16 mouse cellular contexts compared by ENCODE assay signal in the genomic region with DNA sequence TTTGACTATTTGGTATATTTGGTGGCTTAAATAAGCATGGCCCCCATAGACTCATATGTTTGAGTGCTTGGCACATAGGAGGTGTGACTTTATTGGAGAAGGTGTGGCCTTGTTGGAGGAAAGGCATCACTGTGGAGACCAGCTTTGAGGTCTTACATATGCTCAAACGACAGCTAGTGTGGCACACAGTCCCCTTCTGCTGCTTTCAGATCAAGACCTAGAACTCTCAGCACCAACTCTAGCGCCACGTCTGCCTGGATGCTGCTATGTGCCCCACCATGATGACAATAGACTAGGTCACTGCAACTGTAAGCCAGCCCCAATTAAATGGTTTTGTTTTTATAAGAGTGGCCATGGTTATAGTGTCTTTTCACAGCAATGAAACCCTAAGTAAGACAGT. TPM values are rescaled to one million over a fixed set of nuclear protein-coding genes. Genes with fewer than 3 reads are reported as not detected.
A peak's percentile ranks its signal among the peaks of the same experiment; 100 is the strongest.
DNase-seq lines count a peak whose midpoint lies in the region; TF ChIP-seq lines count a peak whose summit lies in the region.
"Had no signal": no experiment of that assay in that cellular context is flagged by ENCODE, and none has a peak within 500 bp of the region (broad histone marks: within the 10 kb centered on the region; RNA-seq: fewer than 3 reads in every experiment).

No protein-coding gene starts in this region.

- H3K4me1 ChIP-seq in spleen, adult 2 months (ENCODE audit: control insufficient read depth, insufficient read depth, insufficient read length) = peaks cover 2% of the 10 kb centered on the region; the same call in 1 of the 2 replicates
- peaks cover 2% of the 10 kb centered on the region; the same call in 1 of the 2 replicates for H3K4me1 ChIP-seq in olfactory bulb, adult 2 months (ENCODE audit: control insufficient read depth, insufficient read depth, low read length)

- TF ChIP-seq CTCF in spleen, adult 2 months (IDR thresholded peaks at IDR 0.05; ENCODE audit: extremely low read depth, insufficient read depth, insufficient read length, insufficient replicate concordance) = no peak
- no peak for TF ChIP-seq CTCF in olfactory bulb, adult 2 months (IDR thresholded peaks at IDR 0.05; ENCODE audit: insufficient read depth, low read depth, low read length)

- WGBS in spleen, adult 2 months = 59% methylated on average over 3 of the region's 3 CpGs
- 70% methylated on average over 3 of the region's 3 CpGs for WGBS in olfactory bulb, adult 2 months

- H3K4me3 ChIP-seq in spleen, adult 2 months (ENCODE audit: extremely low read depth, insufficient read depth, insufficient read length) = no peak overlapping the region
- no peak overlapping the region for H3K4me3 ChIP-seq in olfactory bulb, adult 2 months (ENCODE audit: insufficient read depth, low read depth, low read length)

- H3K27ac ChIP-seq in spleen, adult 2 months (ENCODE audit: insufficient read depth, low read length) = peak overlapping the region; percentile 24; the same call in 1 of the 2 replicates
- peak overlapping the region; percentile 88 for H3K27ac ChIP-seq in olfactory bulb, adult 2 months (ENCODE audit: insufficient read depth, low read depth, low read length)
- H3K27ac ChIP-seq: limb, embryonic 10.5 days; midbrain, embryonic 13.5 days had no signal

- H3K36me3 ChIP-seq in spleen, adult 2 months (ENCODE audit: control insufficient read depth, insufficient read depth, low read length) = no peaks in the 10 kb centered on the region; the same call in 1 of the 2 replicates
- H3K36me3 ChIP-seq: limb, embryonic 10.5 days; midbrain, embryonic 13.5 days had no signal

- no peak for TF ChIP-seq POLR2A in spleen, adult 2 months (IDR thresholded peaks at IDR 0.05; ENCODE audit: low read depth, low read length)
- TF ChIP-seq POLR2A in olfactory bulb, adult 2 months (IDR thresholded peaks at IDR 0.05; ENCODE audit: insufficient read depth, low read depth, low read length) = no peak

- DNase-seq in cerebellum, adult 8-10 months = peak; percentile 11
- no peak for DNase-seq in cerebellum, postnatal 4 days (ENCODE audit: low spot score in 2 of 2)
- no peak for DNase-seq in spleen, adult 2 months (ENCODE audit: low read depth in 1 of 2, low spot score in 2 of 2)
- DNase-seq in spleen, adult 18-20 months = no peak
- DNase-seq in urinary bladder, postnatal 4 days (ENCODE audit: low spot score in 2 of 2) = no peak
- no peak for DNase-seq in urinary bladder, postnatal 36 days (ENCODE audit: low spot score in 2 of 2)
- DNase-seq in layer of hippocampus, postnatal 25 days (ENCODE audit: extremely low spot score in 1 of 2, low spot score in 1 of 2) = no peak
- DNase-seq: adrenal gland, postnatal 36 days; embryo, embryonic 11 days; kidney, adult 8-10 months; kidney, postnatal 4 days; lung, adult 18-20 months; lung, postnatal 36 days had no signal

- H3K27me3 ChIP-seq in spleen, adult 2 months (ENCODE audit: control insufficient read depth, insufficient read depth, low read length) = no peaks in the 10 kb centered on the region
- H3K27me3 ChIP-seq: midbrain, embryonic 13.5 days had no signal

RNA-seq across cellular contexts. Expression of a gene that starts 0.9 kb away (rescaled TPM):
- polyA plus RNA-seq in spleen, adult 2 months (2012; rRNA removed) = 13.3 and 13.6 TPM in 2 replicates
- 556 TPM in 1 of 2 replicates, not detected in the other for polyA plus RNA-seq in olfactory bulb, adult 2 months (2012; ENCODE audit: insufficient read depth, insufficient read length, low replicate concordance, missing spikeins)
- total RNA-seq in layer of hippocampus, postnatal 25 days (2021) = 10 to 100 TPM; 42.1 to 45.7 TPM
